Mouse (Mus musculus): ENCODE results near the gene Gspt2. TPM values are rescaled to one million over a fixed set of nuclear protein-coding genes. Genes with fewer than 3 reads are reported as not detected.
"Not testable (repeated sequence)": the region's sequence is repeated elsewhere in the genome, so short reads cannot be mapped to it uniquely, and the experiment has no call there.

The Gspt2 gene
- 0.96 and 0.99 TPM in 2 replicates for polyA plus RNA-seq (2015; fragmentation: Nextera tagmentation; extraction: Ambion mirVana)

DNA sequence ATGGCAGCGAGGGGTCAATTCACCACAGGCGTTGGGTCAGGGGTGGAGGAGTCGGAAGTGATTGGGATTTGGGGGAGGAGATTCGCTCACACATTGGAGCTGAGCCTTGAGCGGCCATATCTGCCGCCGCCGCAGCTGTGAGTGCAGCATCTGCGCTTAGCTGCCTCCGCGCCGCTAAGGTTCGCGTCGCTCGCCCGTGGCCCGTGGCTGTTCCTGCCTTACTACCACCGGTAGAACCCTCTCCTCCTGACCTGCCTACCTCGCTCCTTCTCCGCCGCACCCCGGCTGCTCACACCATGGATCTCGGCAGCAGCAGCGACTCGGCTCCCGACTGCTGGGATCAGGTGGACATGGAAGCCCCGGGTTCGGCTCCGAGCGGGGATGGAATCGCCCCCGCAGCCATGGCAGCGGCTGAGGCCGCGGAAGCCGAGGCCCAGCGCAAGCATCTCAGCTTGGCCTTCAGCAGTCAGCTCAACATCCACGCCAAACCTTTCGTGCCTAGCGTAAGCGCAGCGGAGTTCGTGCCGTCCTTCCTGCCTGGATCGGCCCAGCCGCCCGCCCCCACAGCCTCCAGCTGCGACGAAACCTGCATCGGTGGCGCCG, at the start of gene Gspt2:
Gene Gspt2, plus strand, starts transcription at position 109 of the 603 bp plus-strand sequence.
- no peak for DNase-seq (ENCODE audit: low spot score)

DNA sequence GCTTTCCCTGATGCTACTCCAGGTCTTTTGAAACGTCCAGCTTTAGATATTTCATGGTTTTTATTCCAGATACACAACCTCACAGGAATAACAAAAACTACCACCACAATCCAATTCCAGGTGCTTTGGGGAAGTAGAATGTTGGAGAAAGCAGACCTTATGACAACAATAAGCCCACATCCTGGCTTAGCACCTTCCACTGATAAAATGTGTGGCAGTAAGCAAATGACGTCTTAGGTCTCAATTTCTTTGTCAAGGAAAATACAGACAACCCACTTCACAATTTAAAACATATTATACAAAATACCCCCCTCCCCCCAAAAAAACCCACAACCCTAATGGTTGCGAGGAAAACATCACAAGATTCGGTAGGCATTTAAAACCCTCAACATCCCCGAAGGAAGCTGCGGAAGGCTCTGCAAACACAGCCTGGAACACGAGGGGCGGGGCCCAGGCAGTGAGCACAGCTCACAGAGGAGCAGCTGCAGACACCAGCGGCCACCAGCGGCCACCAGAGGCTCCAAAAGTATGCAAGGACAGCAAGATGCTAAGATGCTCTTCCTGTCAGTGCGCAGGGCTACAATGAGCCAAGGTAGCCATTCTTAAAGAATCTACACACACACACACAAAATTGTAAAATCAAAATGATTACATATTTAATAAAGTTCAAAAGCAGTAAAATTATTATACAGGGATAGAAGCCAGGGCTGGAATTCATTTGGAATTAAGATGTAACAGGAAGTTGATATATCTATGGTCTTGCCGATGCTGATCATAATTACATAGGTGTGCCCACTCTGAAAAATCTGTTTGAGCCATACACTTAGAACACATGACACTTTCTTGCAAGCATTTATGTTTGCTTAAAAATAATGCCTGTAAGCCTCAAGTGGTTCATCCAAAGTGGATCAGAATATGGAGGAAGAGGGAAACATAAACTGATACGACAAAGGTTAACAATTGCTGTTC, 10.8 kb upstream of the Gspt2 start:
- no peak for DNase-seq (ENCODE audit: low spot score)

DNA sequence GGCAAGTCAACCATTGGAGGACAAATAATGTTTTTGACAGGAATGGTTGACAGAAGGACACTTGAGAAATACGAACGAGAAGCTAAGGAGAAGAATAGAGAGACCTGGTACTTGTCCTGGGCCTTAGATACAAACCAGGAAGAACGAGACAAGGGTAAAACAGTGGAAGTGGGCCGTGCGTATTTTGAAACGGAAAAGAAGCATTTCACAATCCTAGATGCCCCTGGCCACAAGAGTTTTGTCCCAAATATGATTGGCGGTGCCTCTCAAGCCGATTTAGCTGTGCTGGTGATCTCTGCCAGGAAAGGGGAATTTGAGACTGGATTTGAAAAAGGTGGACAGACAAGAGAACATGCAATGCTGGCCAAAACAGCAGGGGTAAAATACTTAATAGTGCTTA, 1.0 kb downstream of the Gspt2 start:
- DNase-seq (ENCODE audit: low spot score), result no peak

DNA sequence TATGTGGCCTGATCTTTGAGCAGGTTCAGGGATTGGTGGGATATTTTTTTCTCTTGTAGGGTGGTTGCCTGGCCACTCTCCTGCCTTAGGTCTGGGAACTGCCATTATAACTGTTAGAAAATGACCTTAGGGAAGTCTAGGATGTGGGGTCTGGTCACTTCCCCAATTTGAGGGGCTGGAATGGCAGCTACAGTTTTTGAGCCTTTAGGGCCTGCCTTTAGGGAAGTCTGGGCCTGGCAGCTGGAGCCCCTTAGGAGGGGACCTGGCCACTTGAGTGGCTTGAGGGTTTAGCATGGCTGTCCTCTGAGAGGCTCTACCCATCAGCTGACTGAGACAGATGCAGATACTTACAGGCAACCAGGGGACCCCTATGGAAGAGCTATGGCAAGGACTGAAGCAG, 12.7 kb downstream of the Gspt2 start:
- no peak for DNase-seq (ENCODE audit: low spot score)

DNA sequence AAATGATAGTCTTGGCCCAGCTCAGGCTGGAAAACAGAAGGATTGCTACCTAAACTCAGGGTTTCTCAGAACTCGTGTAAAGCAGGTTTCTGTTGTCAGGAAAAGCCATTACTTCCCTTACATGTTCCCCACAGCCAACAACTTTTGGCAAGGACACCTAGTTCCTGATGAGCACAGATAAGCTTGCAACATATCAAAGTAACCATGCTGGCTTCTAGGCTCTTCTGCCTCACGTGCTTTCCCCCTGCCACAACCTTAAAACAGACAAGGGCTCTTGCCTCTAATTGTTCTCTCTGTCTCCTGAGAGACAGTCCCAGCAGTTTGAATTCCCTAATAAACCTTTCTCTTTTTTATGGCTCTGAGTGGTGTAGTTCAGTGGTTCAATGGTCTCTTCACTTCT, 21.9 kb downstream of the Gspt2 start:
- DNase-seq (ENCODE audit: low spot score), result no peak

DNA sequence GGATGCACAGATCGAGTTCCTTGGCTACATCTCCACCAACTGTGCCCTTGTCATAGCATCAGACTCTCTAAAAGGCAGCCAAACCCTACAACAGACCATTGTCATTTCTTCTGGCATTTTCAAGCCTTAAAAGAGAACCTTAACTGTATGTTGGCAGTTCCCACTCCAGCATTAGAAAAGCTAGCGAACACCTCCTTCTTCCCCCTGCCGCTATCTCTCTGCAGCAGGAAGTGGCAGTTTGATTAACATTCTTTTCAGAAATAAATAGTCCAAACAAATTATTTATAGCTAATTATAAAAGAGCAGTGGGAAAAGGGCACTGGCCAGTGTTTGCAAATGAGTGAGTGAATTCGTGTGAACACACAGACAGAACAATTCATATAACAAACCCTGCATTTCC, 34.9 kb downstream of the Gspt2 start:
- DNase-seq (ENCODE audit: low spot score), result no peak

DNA sequence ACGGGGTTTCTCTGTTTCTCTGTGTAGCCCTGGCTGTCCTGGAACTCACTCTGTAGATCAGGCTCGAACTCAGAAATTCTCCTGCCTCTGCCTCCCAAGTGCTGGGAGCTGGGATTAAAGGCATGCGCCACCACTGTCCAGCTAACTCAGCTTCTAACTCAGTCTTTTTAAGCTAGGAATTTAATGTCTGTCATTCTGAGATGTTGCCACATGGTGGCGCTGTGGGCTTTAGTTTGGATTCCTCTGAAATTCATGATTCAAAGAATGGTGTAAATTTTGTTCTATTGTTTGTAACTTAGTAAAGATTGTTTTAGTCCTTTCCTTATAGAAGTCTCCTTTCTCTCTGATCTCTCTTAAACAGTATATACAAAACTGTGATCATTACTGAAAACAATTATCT, 39.1 kb downstream of the Gspt2 start:
- DNase-seq (ENCODE audit: low spot score), result peak; percentile 58

GRCm38 (mm10) chrX:94681581-94681980, 45.7 kb downstream of the Gspt2 start:
- not testable (repeated sequence) for DNase-seq (ENCODE audit: low spot score)

DNA sequence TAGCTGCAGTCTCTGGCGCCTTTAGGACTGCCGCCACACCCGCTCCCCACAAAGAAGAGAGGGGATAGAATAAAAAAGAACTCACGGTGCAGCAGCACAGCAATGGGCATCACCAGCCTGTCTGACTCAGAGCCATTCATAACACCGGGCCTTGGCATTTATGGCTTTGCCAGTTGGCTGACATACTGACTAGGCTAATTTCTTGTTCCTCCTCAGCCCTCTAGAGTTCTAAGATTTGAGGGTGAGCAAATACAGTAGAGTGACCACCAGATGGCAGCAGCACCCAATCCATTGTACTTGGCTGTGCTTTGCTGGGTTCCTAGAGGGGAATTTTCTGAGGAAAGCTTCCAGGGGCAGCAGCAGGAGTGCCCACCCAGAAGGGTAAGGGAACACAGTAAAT, 53.7 kb downstream of the Gspt2 start:
- DNase-seq (ENCODE audit: low spot score), result not testable (repeated sequence)

Other genes starting within 250 kb of the Gspt2 start
- 86.6 and 99.0 TPM in 2 replicates for gene Maged1, start 93.9 kb upstream of the Gspt2 start, polyA plus RNA-seq (2015; fragmentation: Nextera tagmentation; extraction: Ambion mirVana)
- 1.7 and 2.1 TPM in 2 replicates for gene Zxdb, start 88.5 kb downstream of the Gspt2 start, polyA plus RNA-seq (2015; fragmentation: Nextera tagmentation; extraction: Ambion mirVana)